Mouse (Mus musculus): ENCODE results near the gene Gng12. TPM values are rescaled to one million over a fixed set of nuclear protein-coding genes. Genes with fewer than 3 reads are reported as not detected.

Gene Gng12
- polyA plus RNA-seq, 1 experiment from 2014 or later: 130 TPM

DNA sequence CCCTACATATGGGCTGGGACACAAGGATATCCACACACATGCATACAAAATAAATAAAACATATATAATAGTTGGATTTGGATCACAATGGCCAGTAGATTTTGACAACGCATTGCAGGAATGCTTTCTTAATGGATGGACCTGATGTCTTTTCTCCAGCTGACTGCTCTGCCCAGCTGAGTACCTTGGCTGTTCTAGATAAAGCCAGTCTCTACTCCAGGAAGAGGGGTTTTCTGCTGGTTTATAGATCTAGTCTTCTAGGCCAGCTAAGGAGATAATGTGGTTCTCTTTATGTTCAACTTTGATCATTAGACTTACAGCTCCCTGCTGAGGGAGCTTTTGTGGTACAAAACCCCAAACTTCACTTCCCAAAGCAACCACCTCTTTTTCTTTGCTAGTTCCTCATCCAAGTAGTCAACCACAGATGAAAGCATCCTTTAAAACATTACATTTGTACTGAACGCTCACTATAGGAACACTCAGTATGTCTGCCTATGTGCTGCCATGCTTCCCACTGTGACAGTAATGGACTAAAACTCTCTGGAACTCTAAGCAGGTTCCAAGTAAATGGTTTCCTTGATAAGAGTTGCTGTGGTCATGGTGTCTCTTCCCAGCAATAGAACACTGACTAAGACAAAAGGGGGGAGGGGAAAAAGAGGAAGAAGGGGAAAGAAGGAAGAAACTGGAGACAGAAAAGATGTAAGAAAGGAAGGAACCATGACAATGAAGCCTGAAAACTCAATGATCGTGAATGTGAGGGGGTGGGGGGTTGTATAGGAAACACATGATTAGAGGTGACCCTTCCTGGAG lies 5.6 kb upstream of the Gng12 start:
- no peak overlapping the region for H3K4me2 ChIP-seq (replicated peaks; ENCODE audit: low read depth, low read length)
- no peaks in the 10 kb centered on the region for H3K27me3 ChIP-seq (ENCODE audit: control insufficient read depth, insufficient read depth, low read length)
- 88% methylated on average over 3 of the region's 3 CpGs for WGBS
- H3K27ac ChIP-seq (ENCODE audit: low read length): no peak overlapping the region
- no peaks in the 10 kb centered on the region for H3K36me3 ChIP-seq (ENCODE audit: control insufficient read depth, insufficient read depth, low read length)
- no peak overlapping the region for H3K4me3 ChIP-seq (ENCODE audit: low read depth, low read length)
- H3K4me1 ChIP-seq (ENCODE audit: control insufficient read depth, insufficient read depth, low read length): no peaks in the 10 kb centered on the region
- H3K9ac ChIP-seq (replicated peaks; ENCODE audit: low read depth, low read length): no peak overlapping the region
- peaks cover 4% of the 10 kb centered on the region; the same call in 1 of the 2 replicates for H3K9me3 ChIP-seq (ENCODE audit: control insufficient read depth, low read depth, low read length)
- ATAC-seq (ENCODE audit: insufficient number of reproducible peaks, insufficient read depth, low FRiP score, low read depth): no peak

DNA sequence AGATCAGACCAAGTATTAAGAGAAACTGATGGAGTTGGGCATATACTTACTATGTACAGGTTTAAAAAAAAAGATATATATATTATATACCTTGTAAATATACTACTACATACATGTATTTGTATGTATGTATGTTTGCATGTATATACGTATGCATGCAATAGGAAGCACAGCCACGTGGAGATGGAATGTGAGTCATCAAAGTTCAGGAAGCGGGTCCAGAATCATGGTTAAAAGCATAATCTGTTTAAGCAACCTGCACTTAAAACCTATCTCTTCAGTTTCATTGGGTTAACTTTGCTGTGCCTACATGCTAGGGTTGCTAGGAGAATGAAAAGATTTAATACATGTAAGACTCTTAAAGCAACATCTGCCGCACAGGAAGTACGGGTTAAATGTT lies 2.2 kb upstream of the Gng12 start:
- Histone ChIP-seq H3K9ac (replicated peaks; ENCODE audit: low read depth, low read length) (no peak overlapping the region), H3K27ac (ENCODE audit: low read length) (no peak overlapping the region), H3K4me2 (replicated peaks; ENCODE audit: low read depth, low read length) (no peak overlapping the region), H3K4me1 (ENCODE audit: control insufficient read depth, insufficient read depth, low read length) (0 out of 2 replicates have a peak, but pooled peaks cover 3% of the 10 kb centered on the region), H3K36me3 (ENCODE audit: control insufficient read depth, insufficient read depth, low read length) (no peaks in the 10 kb centered on the region), H3K4me3 (ENCODE audit: low read depth, low read length) (no peak overlapping the region), H3K9me3 (ENCODE audit: control insufficient read depth, low read depth, low read length) (no peaks in the 10 kb centered on the region), H3K27me3 (ENCODE audit: control insufficient read depth, insufficient read depth, low read length) (no peaks in the 10 kb centered on the region)
- WGBS: 87% methylated on average over 5 of the region's 5 CpGs
- no peak for ATAC-seq (ENCODE audit: insufficient number of reproducible peaks, insufficient read depth, low FRiP score, low read depth)

DNA sequence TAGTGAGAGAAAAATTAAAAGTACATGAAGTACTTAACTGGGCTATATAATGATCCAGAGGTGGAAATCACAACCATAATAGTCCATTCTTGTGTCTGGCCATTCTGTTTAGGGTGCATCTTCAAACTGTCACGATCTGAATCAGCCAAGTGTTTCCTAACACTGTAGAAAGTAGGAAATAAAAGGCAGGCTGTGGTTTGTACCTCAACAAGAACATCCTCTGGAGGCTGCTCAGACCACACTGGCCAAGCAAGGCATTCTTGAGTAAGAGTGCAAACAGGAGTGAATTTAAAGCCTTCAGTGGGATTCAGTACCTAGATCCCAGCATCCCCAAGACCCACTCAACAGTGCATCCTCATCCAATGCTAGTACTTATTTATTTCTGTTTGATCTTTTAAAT lies 1.2 kb upstream of the Gng12 start:
- Histone ChIP-seq H3K27me3 (ENCODE audit: control insufficient read depth, insufficient read depth, low read length) (no peaks in the 10 kb centered on the region), H3K4me1 (ENCODE audit: control insufficient read depth, insufficient read depth, low read length) (0 out of 2 replicates have a peak, but pooled peaks cover 3% of the 10 kb centered on the region), H3K9me3 (ENCODE audit: control insufficient read depth, low read depth, low read length) (no peaks in the 10 kb centered on the region), H3K4me2 (replicated peaks; ENCODE audit: low read depth, low read length) (no peak overlapping the region), H3K27ac (ENCODE audit: low read length) (no peak overlapping the region), H3K36me3 (ENCODE audit: control insufficient read depth, insufficient read depth, low read length) (no peaks in the 10 kb centered on the region), H3K9ac (replicated peaks; ENCODE audit: low read depth, low read length) (no peak overlapping the region), H3K4me3 (ENCODE audit: low read depth, low read length) (no peak overlapping the region)
- 59% methylated on average over 1 of the region's 1 CpGs for WGBS
- ATAC-seq (ENCODE audit: insufficient number of reproducible peaks, insufficient read depth, low FRiP score, low read depth): no peak

DNA sequence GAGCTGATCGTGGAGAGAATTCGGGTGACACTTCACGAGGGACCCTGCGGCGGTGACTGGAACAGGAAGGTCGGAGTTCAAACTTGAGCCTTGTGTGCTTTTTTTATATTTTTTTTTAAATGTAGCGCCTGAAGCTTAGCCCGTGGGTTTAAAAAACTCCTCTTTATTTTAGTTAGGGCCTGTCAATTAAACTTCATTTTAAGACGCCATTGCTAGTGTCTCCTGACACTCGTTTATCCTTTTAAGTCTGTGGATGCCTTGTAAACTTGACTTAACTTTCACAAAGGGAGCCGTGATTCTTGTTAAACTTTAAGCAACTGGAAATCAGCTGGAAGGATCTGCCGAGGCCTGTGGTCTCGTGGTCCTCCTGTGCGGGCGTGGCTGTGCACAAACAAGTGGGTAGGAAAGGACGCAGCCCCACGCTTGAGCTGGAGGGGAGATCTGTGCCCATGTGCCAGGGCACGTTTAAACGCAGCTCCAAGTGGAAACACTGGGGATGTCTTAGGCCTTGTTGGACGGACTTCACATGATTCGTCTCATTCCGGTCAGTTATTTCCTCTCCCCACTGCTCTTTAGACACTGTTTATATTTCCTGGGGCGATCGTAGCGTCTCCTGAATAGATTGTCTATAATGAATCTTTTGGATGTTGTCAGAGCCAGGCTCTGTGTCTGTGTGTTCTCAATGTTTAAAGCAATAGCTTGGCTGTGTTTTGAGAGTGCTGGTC lies 886 bp downstream of the Gng12 start:
- no peaks in the 10 kb centered on the region for H3K9me3 ChIP-seq (ENCODE audit: control insufficient read depth, low read depth, low read length)
- no peak for ATAC-seq (ENCODE audit: insufficient number of reproducible peaks, insufficient read depth, low FRiP score, low read depth)
- peak overlapping the region; percentile 86 for H3K4me3 ChIP-seq (ENCODE audit: low read depth, low read length)
- peak overlapping the region; percentile 52 for H3K4me2 ChIP-seq (replicated peaks; ENCODE audit: low read depth, low read length)
- WGBS: 2% methylated on average over 25 of the region's 25 CpGs
- no peaks in the 10 kb centered on the region for H3K36me3 ChIP-seq (ENCODE audit: control insufficient read depth, insufficient read depth, low read length)
- H3K9ac ChIP-seq (replicated peaks; ENCODE audit: low read depth, low read length): peak overlapping the region; percentile 87
- 0 out of 2 replicates have a peak, but pooled peaks cover 3% of the 10 kb centered on the region for H3K4me1 ChIP-seq (ENCODE audit: control insufficient read depth, insufficient read depth, low read length)
- H3K27ac ChIP-seq (ENCODE audit: low read length): peak overlapping the region; percentile 4; the same call in 1 of the 2 replicates
- no peaks in the 10 kb centered on the region for H3K27me3 ChIP-seq (ENCODE audit: control insufficient read depth, insufficient read depth, low read length)

DNA sequence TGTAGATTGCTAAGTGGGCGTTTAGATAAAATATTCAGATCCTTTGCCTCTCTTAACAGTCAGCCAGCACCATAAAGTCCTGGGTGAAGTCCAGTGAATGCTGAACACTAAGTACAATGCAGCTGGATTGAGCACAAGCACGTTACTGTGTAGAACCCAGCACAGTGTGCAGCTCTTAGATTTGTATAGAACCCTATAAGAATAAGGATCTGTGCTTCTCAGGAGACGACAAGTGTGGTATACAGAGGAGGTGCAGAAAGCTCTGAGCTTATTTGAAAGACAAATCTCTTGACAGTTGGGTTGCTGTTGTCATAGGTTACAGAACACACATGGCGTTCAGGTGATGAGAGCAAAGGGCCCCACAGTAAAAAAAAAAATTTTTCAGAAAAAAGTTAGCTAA lies 1.8 kb downstream of the Gng12 start:
- Histone ChIP-seq H3K36me3 (ENCODE audit: control insufficient read depth, insufficient read depth, low read length) (no peaks in the 10 kb centered on the region), H3K27ac (ENCODE audit: low read length) (no peak overlapping the region), H3K9me3 (ENCODE audit: control insufficient read depth, low read depth, low read length) (no peaks in the 10 kb centered on the region), H3K4me1 (ENCODE audit: control insufficient read depth, insufficient read depth, low read length) (0 out of 2 replicates have a peak, but pooled peaks cover 3% of the 10 kb centered on the region), H3K9ac (replicated peaks; ENCODE audit: low read depth, low read length) (no peak overlapping the region), H3K4me2 (replicated peaks; ENCODE audit: low read depth, low read length) (peak overlapping the region; percentile 52), H3K27me3 (ENCODE audit: control insufficient read depth, insufficient read depth, low read length) (no peaks in the 10 kb centered on the region), H3K4me3 (ENCODE audit: low read depth, low read length) (peak overlapping the region; percentile 86)
- 31% methylated on average over 4 of the region's 4 CpGs for WGBS
- ATAC-seq (ENCODE audit: insufficient number of reproducible peaks, insufficient read depth, low FRiP score, low read depth): no peak

DNA sequence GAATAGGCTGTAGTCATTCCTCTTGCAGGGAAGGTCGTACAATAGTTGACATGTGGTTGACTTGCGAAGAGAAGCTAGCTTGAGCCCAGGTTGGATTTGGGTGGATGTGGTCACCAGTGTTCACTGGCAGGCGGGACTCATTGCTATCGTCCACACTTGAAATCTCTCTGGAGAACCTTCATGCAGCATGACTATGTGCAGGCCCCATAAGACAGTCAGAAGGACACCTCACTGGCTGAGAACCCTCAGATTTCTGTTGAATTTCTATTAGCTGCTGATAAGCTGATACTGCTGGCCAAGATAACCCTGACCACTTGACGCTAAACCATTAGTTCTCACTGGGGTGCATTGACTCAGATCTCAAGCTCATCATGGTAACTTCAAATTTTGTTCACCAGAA lies 5.7 kb downstream of the Gng12 start:
- Histone ChIP-seq H3K36me3 (ENCODE audit: control insufficient read depth, insufficient read depth, low read length) (no peaks in the 10 kb centered on the region), H3K4me2 (replicated peaks; ENCODE audit: low read depth, low read length) (no peak overlapping the region), H3K4me3 (ENCODE audit: low read depth, low read length) (no peak overlapping the region), H3K27me3 (ENCODE audit: control insufficient read depth, insufficient read depth, low read length) (no peaks in the 10 kb centered on the region), H3K4me1 (ENCODE audit: control insufficient read depth, insufficient read depth, low read length) (0 out of 2 replicates have a peak, but pooled peaks cover 3% of the 10 kb centered on the region), H3K9ac (replicated peaks; ENCODE audit: low read depth, low read length) (no peak overlapping the region), H3K9me3 (ENCODE audit: control insufficient read depth, low read depth, low read length) (no peaks in the 10 kb centered on the region), H3K27ac (ENCODE audit: low read length) (no peak overlapping the region)
- WGBS: 85% methylated on average over 5 of the region's 5 CpGs
- no peak for ATAC-seq (ENCODE audit: insufficient number of reproducible peaks, insufficient read depth, low FRiP score, low read depth)

DNA sequence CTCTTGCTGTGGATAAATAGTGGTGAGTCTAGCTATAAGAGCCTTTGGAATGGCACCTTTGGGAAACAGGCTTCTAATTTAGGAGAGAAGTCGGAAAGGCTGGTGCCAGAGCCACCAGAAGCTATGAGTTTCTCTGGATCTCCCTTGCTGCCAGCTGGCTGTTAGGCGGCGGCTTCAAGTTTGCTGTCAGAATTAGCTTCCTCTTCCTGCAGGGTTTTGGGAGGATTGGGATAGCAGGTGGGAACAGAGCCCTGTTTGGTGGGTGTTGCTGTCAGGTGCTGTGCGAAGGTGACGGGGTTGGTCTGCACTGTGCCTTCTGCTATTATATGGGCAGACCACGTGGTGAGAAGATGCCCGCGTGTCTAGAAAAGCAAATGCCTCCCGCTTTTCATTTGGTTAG lies 7.0 kb downstream of the Gng12 start:
- H3K4me3 ChIP-seq (ENCODE audit: low read depth, low read length): no peak overlapping the region
- no peaks in the 10 kb centered on the region for H3K9me3 ChIP-seq (ENCODE audit: control insufficient read depth, low read depth, low read length)
- H3K4me1 ChIP-seq (ENCODE audit: control insufficient read depth, insufficient read depth, low read length): peaks cover 5% of the 10 kb centered on the region; the same call in 1 of the 2 replicates
- ATAC-seq (ENCODE audit: insufficient number of reproducible peaks, insufficient read depth, low FRiP score, low read depth): no peak
- no peak overlapping the region for H3K9ac ChIP-seq (replicated peaks; ENCODE audit: low read depth, low read length)
- H3K27ac ChIP-seq (ENCODE audit: low read length): no peak overlapping the region
- no peaks in the 10 kb centered on the region for H3K27me3 ChIP-seq (ENCODE audit: control insufficient read depth, insufficient read depth, low read length)
- 78% methylated on average over 9 of the region's 9 CpGs for WGBS
- H3K36me3 ChIP-seq (ENCODE audit: control insufficient read depth, insufficient read depth, low read length): no peaks in the 10 kb centered on the region
- no peak overlapping the region for H3K4me2 ChIP-seq (replicated peaks; ENCODE audit: low read depth, low read length)

DNA sequence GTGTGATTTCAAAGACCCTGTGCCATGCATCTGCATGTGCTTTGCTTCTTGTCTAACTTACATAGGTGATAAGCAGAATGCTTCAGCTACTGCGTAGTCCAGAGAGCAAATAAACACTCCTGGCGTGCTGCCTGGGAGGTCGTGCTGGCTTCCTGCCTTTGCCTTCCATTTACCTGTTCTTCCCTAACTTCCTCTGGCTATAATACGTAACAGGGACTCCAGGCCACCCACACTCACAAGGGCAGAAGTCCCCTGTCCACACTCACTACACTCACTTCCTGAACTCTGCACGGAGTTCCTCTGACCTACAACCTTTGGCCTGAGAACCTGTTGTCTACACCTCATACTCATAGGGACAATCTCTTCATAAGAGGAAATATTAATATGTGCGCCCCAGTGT lies 7.5 kb downstream of the Gng12 start:
- Histone ChIP-seq H3K4me1 (ENCODE audit: control insufficient read depth, insufficient read depth, low read length) (peaks cover 5% of the 10 kb centered on the region; the same call in 1 of the 2 replicates), H3K4me2 (replicated peaks; ENCODE audit: low read depth, low read length) (no peak overlapping the region), H3K9me3 (ENCODE audit: control insufficient read depth, low read depth, low read length) (no peaks in the 10 kb centered on the region), H3K27ac (ENCODE audit: low read length) (no peak overlapping the region), H3K27me3 (ENCODE audit: control insufficient read depth, insufficient read depth, low read length) (no peaks in the 10 kb centered on the region), H3K36me3 (ENCODE audit: control insufficient read depth, insufficient read depth, low read length) (no peaks in the 10 kb centered on the region), H3K9ac (replicated peaks; ENCODE audit: low read depth, low read length) (no peak overlapping the region), H3K4me3 (ENCODE audit: low read depth, low read length) (no peak overlapping the region)
- WGBS: 49% methylated on average over 6 of the region's 6 CpGs
- no peak for ATAC-seq (ENCODE audit: insufficient number of reproducible peaks, insufficient read depth, low FRiP score, low read depth)
